Mouse (Mus musculus) CH12F3 (cell line): ENCODE data around the gene Micu1.

Experiments used
- in situ Hi-C: fragments of 300-500 bp; cut with MboI; formaldehyde crosslinking; loops from 2 replicates; pipeline ENCODE4 v1.14.3; 2020; ENCODE audit warnings: low sequenced_read_pairs

The Micu1 gene

GRCm38 (mm10) chr10:59773441-59774140 is 71.3 kb downstream of the Micu1 start:
- in situ Hi-C loops, result no loop called here

- in situ Hi-C loops, result no loop called here
Observed at GRCm38 (mm10) chr10:59774141-59774534, 71.9 kb downstream of the Micu1 start.

GRCm38 (mm10) chr10:59777246-59777645 is 75.0 kb downstream of the Micu1 start:
- in situ Hi-C loops, result no loop called here

GRCm38 (mm10) chr10:59778137-59778710 is 75.9 kb downstream of the Micu1 start:
- in situ Hi-C loops, result no loop called here

GRCm38 (mm10) chr10:59780698-59781097 is 78.4 kb downstream of the Micu1 start:
- in situ Hi-C loops, result no loop called here

GRCm38 (mm10) chr10:59781205-59781931 is 79.1 kb downstream of the Micu1 start:
- in situ Hi-C loops, result no loop called here

- in situ Hi-C loops, result no loop called here
Observed at GRCm38 (mm10) chr10:59784731-59785685, 82.7 kb downstream of the Micu1 start.

- in situ Hi-C loops, result no loop called here
Observed at GRCm38 (mm10) chr10:59786289-59786688, 84.0 kb downstream of the Micu1 start.

- in situ Hi-C loops, result no loop called here
Observed at GRCm38 (mm10) chr10:59787140-59787800, 85.0 kb downstream of the Micu1 start.

GRCm38 (mm10) chr10:59787870-59788269 is 85.6 kb downstream of the Micu1 start:
- in situ Hi-C loops, result no loop called here

- in situ Hi-C loops, result no loop called here
Observed at GRCm38 (mm10) chr10:59790291-59790929, 88.1 kb downstream of the Micu1 start.

GRCm38 (mm10) chr10:59791896-59792295 is 89.6 kb downstream of the Micu1 start:
- in situ Hi-C loops, result no loop called here

GRCm38 (mm10) chr10:59792575-59793176 is 90.4 kb downstream of the Micu1 start:
- in situ Hi-C loops, result no loop called here

- in situ Hi-C loops, result no loop called here
Observed at GRCm38 (mm10) chr10:59793454-59793853, 91.2 kb downstream of the Micu1 start.

- in situ Hi-C loops, result no loop called here
Observed at GRCm38 (mm10) chr10:59795085-59795484, 92.8 kb downstream of the Micu1 start.

- in situ Hi-C loops, result no loop called here
Observed at GRCm38 (mm10) chr10:59795902-59796301, 93.6 kb downstream of the Micu1 start.

- in situ Hi-C loops, result no loop called here
Observed at GRCm38 (mm10) chr10:59798371-59798770, 96.1 kb downstream of the Micu1 start.

- in situ Hi-C loops, result loop anchor here (25.0 kb wide), 1 partner anchor 312 kb away; no protein-coding TSS in a partner anchor
Observed at GRCm38 (mm10) chr10:59799303-59800044, 97.2 kb downstream of the Micu1 start.

- in situ Hi-C loops, result loop anchor here (25.0 kb wide), 1 partner anchor 313 kb away; no protein-coding TSS in a partner anchor
Observed at GRCm38 (mm10) chr10:59800159-59800558, 97.9 kb downstream of the Micu1 start.
